Mouse (Mus musculus) forebrain, embryonic 11.5 days (tissue): ENCODE data around the gene Pxn. TPM values are rescaled to one million over a fixed set of nuclear protein-coding genes. Genes with fewer than 3 reads are reported as not detected.

Source experiments
- ATAC-seq: fragments of 200-750 bp; cut with Nextera tagmentation; replicated peaks from 2 replicates; pipeline ENCODE4 v1.8.0; 2017; ENCODE audit warnings: moderate TSS enrichment; ENCODE audit not compliant: low FRiP score
- DNase-seq: peaks from one replicate; pipeline ENCODE4 v3.0.0-alpha.2; 2017; ENCODE audit warnings: low spot score
- H3K27ac ChIP-seq: fragments of 300-500 bp; sonication (generic); 2 replicates; pipeline ENCODE4 v1.5.1; 2014; ENCODE audit warnings: low read depth, low read length
- H3K27me3 ChIP-seq: fragments of 300-500 bp; sonication (generic); 2 replicates; pipeline ENCODE4 v1.6.1; 2014; ENCODE audit warnings: mild to moderate bottlenecking, low read length, mixed read lengths; ENCODE audit not compliant: control insufficient read depth, insufficient read depth
- H3K36me3 ChIP-seq: fragments of 300-500 bp; sonication (generic); 2 replicates; pipeline ENCODE4 v1.6.1; 2014; ENCODE audit warnings: mild to moderate bottlenecking, low read length, moderate library complexity, mixed read lengths; ENCODE audit not compliant: control insufficient read depth, insufficient read depth
- H3K4me1 ChIP-seq: fragments of 300-500 bp; sonication (generic); replicated peaks from 2 replicates; pipeline ENCODE4 v1.6.1; 2014; ENCODE audit warnings: low read length, mixed read lengths; ENCODE audit not compliant: control insufficient read depth, insufficient read depth
- H3K4me2 ChIP-seq: fragments of 300-500 bp; sonication (generic); 2 replicates; pipeline ENCODE4 v1.6.1; 2014; ENCODE audit warnings: low read depth, mild to moderate bottlenecking, low read length, moderate library complexity, mixed read lengths; ENCODE audit not compliant: severe bottlenecking
- H3K4me3 ChIP-seq: fragments of 300-500 bp; sonication (generic); 2 replicates; pipeline ENCODE4 v1.5.1; 2014; ENCODE audit warnings: low read depth, low read length
- H3K9ac ChIP-seq: fragments of 300-500 bp; sonication (generic); 2 replicates; pipeline ENCODE4 v1.6.1; 2014; ENCODE audit warnings: low read length
- H3K9me3 ChIP-seq: fragments of 300-500 bp; sonication (generic); 2 replicates; pipeline ENCODE4 v1.6.1; 2016; ENCODE audit warnings: low read length, mixed read lengths; ENCODE audit not compliant: control insufficient read depth
- WGBS: fragments of 180-500 bp; shearing (Covaris S2); extraction: QIAGEN DNeasy Blood & Tissue Kit; methylation state at CpG from one replicate; pipeline ENCODE4 v1.1.7; 2014; 5-methylcytosine and 5-hydroxymethylcytosine counted together
- polyA plus RNA-seq: library from polyadenylated mRNA; unstranded; fragments of >200 nt; fragmentation: Nextera tagmentation; extraction: Ambion mirVana; gene quantifications from 2 replicates; pipeline ENCODE4 v1.2.1, GENCODE M21; 2014

The Pxn gene
- polyA plus RNA-seq, result 11.9 and 12.3 TPM in 2 replicates

GRCm38 (mm10) chr5:115506454-115507201 is at the start of gene Pxn:
TSS of gene Pxn (plus strand) at chr5:115506676.
- H3K36me3 ChIP-seq, result no peaks in the 10 kb centered on the region
- DNase-seq (peak; percentile 98), ATAC-seq (peak; percentile 87)
- peak within 1 kb of the TSS; percentile 81 for H3K9ac ChIP-seq
- peaks cover 24% of the 10 kb centered on the region for H3K4me1 ChIP-seq
- H3K27ac ChIP-seq, result no peak within 1 kb of the TSS
- H3K27me3 ChIP-seq, result no peaks in the 10 kb centered on the region
- under 1% methylated on average over 68 of the region's 74 CpGs for WGBS
- peak within 1 kb of the TSS; percentile 89 for H3K4me2 ChIP-seq
- no peaks in the 10 kb centered on the region for H3K9me3 ChIP-seq
- H3K4me3 ChIP-seq, result peak within 1 kb of the TSS; percentile 84

GRCm38 (mm10) chr5:115458918-115459317 is 47.6 kb upstream of the Pxn start:
- Histone ChIP-seq H3K9ac (no peak overlapping the region), H3K4me1 (no peaks in the 10 kb centered on the region), H3K27me3 (no peaks in the 10 kb centered on the region), H3K4me3 (no peak overlapping the region), H3K9me3 (no peaks in the 10 kb centered on the region), H3K27ac (no peak overlapping the region), H3K36me3 (peaks cover 6% of the 10 kb centered on the region; the same call in 1 of the 2 replicates), H3K4me2 (no peak overlapping the region)
- WGBS, result 78% methylated on average over 13 of the region's 13 CpGs
- ATAC-seq (no peak), DNase-seq (no peak)

- H3K9ac ChIP-seq, result no peak overlapping the region
- no peaks in the 10 kb centered on the region for H3K4me1 ChIP-seq
- H3K4me3 ChIP-seq, result no peak overlapping the region
- no peak overlapping the region for H3K27ac ChIP-seq
- H3K4me2 ChIP-seq, result no peak overlapping the region
- H3K36me3 ChIP-seq, result no peaks in the 10 kb centered on the region
- no peak for ATAC-seq
- 79% methylated on average over 18 of the region's 18 CpGs for WGBS
- no peaks in the 10 kb centered on the region for H3K27me3 ChIP-seq
- no peaks in the 10 kb centered on the region for H3K9me3 ChIP-seq
- DNase-seq, result no peak
Observed at GRCm38 (mm10) chr5:115464408-115465115, 41.9 kb upstream of the Pxn start.

- no peaks in the 10 kb centered on the region for H3K9me3 ChIP-seq
- H3K36me3 ChIP-seq, result no peaks in the 10 kb centered on the region
- no peak within 1 kb of the TSS for H3K9ac ChIP-seq
- no peak within 1 kb of the TSS for H3K4me2 ChIP-seq
- H3K4me1 ChIP-seq, result no peaks in the 10 kb centered on the region
- DNase-seq (no peak), ATAC-seq (no peak)
- no peak within 1 kb of the TSS for H3K27ac ChIP-seq
- 49% methylated on average over 9 of the region's 9 CpGs for WGBS
- no peaks in the 10 kb centered on the region for H3K27me3 ChIP-seq
- H3K4me3 ChIP-seq, result no peak within 1 kb of the TSS
Observed at GRCm38 (mm10) chr5:115465642-115466420, 40.6 kb upstream of the Pxn start, which contains the start of gene Pla2g1b. TSS of gene Pla2g1b (plus strand) at chr5:115466262.

GRCm38 (mm10) chr5:115469791-115470190 is 36.7 kb upstream of the Pxn start:
- no peak overlapping the region for H3K27ac ChIP-seq
- no peaks in the 10 kb centered on the region; the same call in 1 of the 2 replicates for H3K4me1 ChIP-seq
- ATAC-seq (no peak), DNase-seq (no peak)
- WGBS, result 69% methylated on average over 6 of the region's 6 CpGs
- no peaks in the 10 kb centered on the region for H3K27me3 ChIP-seq
- H3K9me3 ChIP-seq, result no peaks in the 10 kb centered on the region
- no peak overlapping the region for H3K9ac ChIP-seq
- H3K4me3 ChIP-seq, result no peak overlapping the region
- no peak overlapping the region for H3K4me2 ChIP-seq
- no peaks in the 10 kb centered on the region for H3K36me3 ChIP-seq

- Histone ChIP-seq H3K4me2 (no peak overlapping the region), H3K4me3 (no peak overlapping the region), H3K4me1 (no peaks in the 10 kb centered on the region; the same call in 1 of the 2 replicates), H3K27ac (no peak overlapping the region), H3K27me3 (no peaks in the 10 kb centered on the region), H3K36me3 (no peaks in the 10 kb centered on the region), H3K9ac (no peak overlapping the region), H3K9me3 (no peaks in the 10 kb centered on the region)
- DNase-seq, result peak; percentile 78
- 41% methylated on average over 20 of the region's 20 CpGs for WGBS
- ATAC-seq, result no peak
Observed at GRCm38 (mm10) chr5:115470766-115471531, 35.5 kb upstream of the Pxn start.

GRCm38 (mm10) chr5:115473191-115473590 is 33.3 kb upstream of the Pxn start:
- H3K4me2 ChIP-seq, result no peak overlapping the region

More at GRCm38 (mm10) chr5:115473191-115473590, 33.3 kb upstream of the Pxn start:
- Histone ChIP-seq H3K27me3 (no peaks in the 10 kb centered on the region), H3K4me3 (no peak overlapping the region), H3K9ac (no peak overlapping the region), H3K27ac (no peak overlapping the region), H3K9me3 (no peaks in the 10 kb centered on the region), H3K4me1 (peaks cover 2% of the 10 kb centered on the region; the same call in 1 of the 2 replicates), H3K36me3 (no peaks in the 10 kb centered on the region)
- DNase-seq (no peak), ATAC-seq (no peak)
- 77% methylated on average over 10 of the region's 10 CpGs for WGBS
